In genomic region chr5:74975507-74975906, GRCm38 (mm10) we compare ENCODE assay signal across 14 mouse cellular contexts.
DNase-seq lines count a peak whose midpoint lies in the region; ATAC-seq and TF ChIP-seq lines count a peak whose summit lies in the region.
"Had no signal": no experiment of that assay in that cellular context is flagged by ENCODE, and none has a peak within 500 bp of the region (broad histone marks: within the 10 kb centered on the region; RNA-seq: fewer than 3 reads in every experiment).

No protein-coding gene starts in this region.

- no peak for DNase-seq in gastrocnemius, adult 2 months
- no peak for DNase-seq in gastrocnemius, adult 8-10 months (ENCODE audit: low spot score in 2 of 2)
- DNase-seq in intestine, embryonic 14.5 days (ENCODE audit: low spot score): no peak
- peak; percentile 49 for DNase-seq in lung, postnatal 0 days (ENCODE audit: low spot score)
- no peak for DNase-seq in lung, postnatal 14 days
- no peak for DNase-seq in cerebellum, adult 9-10 months
- no peak for DNase-seq in cerebellum, postnatal 36 days
- DNase-seq: thymus, adult 18-20 months had no signal

- H3K4me3 ChIP-seq in gastrocnemius, adult 2 months: no peak overlapping the region
- H3K4me3 ChIP-seq in intestine, embryonic 14.5 days (ENCODE audit: low read depth, low read length): no peak overlapping the region
- no peak overlapping the region for H3K4me3 ChIP-seq in intestine, postnatal 0 days (ENCODE audit: low read depth, low read length)
- no peak overlapping the region for H3K4me3 ChIP-seq in lung, postnatal 0 days (ENCODE audit: low read depth, low read length)
- H3K4me3 ChIP-seq: embryonic facial prominence, embryonic 15.5 days; forebrain, embryonic 12.5 days; hindbrain, embryonic 15.5 days had no signal

- intact Hi-C loops in gastrocnemius, adult 2 months (cut with DNase I): no loop called here

- no peak overlapping the region for H3K4me2 ChIP-seq in intestine, embryonic 14.5 days (ENCODE audit: low read length)
- no peak overlapping the region for H3K4me2 ChIP-seq in intestine, postnatal 0 days (replicated peaks; ENCODE audit: low read depth)
- H3K4me2 ChIP-seq in lung, postnatal 0 days (replicated peaks; ENCODE audit: low read depth, low read length): no peak overlapping the region
- H3K4me2 ChIP-seq: embryonic facial prominence, embryonic 15.5 days; forebrain, embryonic 12.5 days; hindbrain, embryonic 15.5 days; liver, embryonic 11.5 days had no signal

- H3K27me3 ChIP-seq in intestine, embryonic 14.5 days (replicated peaks; ENCODE audit: control insufficient read depth, insufficient read depth, low read length): no peaks in the 10 kb centered on the region
- no peaks in the 10 kb centered on the region for H3K27me3 ChIP-seq in intestine, postnatal 0 days (replicated peaks; ENCODE audit: control insufficient read depth, insufficient read depth, low read length)
- no peaks in the 10 kb centered on the region for H3K27me3 ChIP-seq in lung, postnatal 0 days (replicated peaks; ENCODE audit: insufficient read depth, low read length)
- H3K27me3 ChIP-seq: embryonic facial prominence, embryonic 15.5 days had no signal

- TF ChIP-seq EP300 in lung, postnatal 0 days (IDR thresholded peaks at IDR 0.05): no peak

- ATAC-seq in intestine, embryonic 14.5 days (replicated peaks; ENCODE audit: low FRiP score, low TSS enrichment, low read depth): no peak
- no peak for ATAC-seq in intestine, postnatal 0 days
- ATAC-seq in lung, postnatal 0 days: peak; percentile 3; the same call in 1 of the 2 replicates
- ATAC-seq: midbrain, embryonic 16.5 days had no signal

- H3K9me3 ChIP-seq in intestine, embryonic 14.5 days (ENCODE audit: control insufficient read depth, low read length): no peaks in the 10 kb centered on the region
- no peaks in the 10 kb centered on the region for H3K9me3 ChIP-seq in intestine, postnatal 0 days (ENCODE audit: control insufficient read depth)
- no peaks in the 10 kb centered on the region for H3K9me3 ChIP-seq in lung, postnatal 0 days (ENCODE audit: low read length)
- H3K9me3 ChIP-seq: embryonic facial prominence, embryonic 15.5 days; forebrain, embryonic 12.5 days; hindbrain, embryonic 15.5 days had no signal

- H3K9ac ChIP-seq in intestine, embryonic 14.5 days (ENCODE audit: low read length): no peak overlapping the region
- H3K9ac ChIP-seq in intestine, postnatal 0 days (ENCODE audit: low read depth, low read length): no peak overlapping the region
- no peak overlapping the region for H3K9ac ChIP-seq in lung, postnatal 0 days (replicated peaks; ENCODE audit: low read depth)
- H3K9ac ChIP-seq: embryonic facial prominence, embryonic 15.5 days; hindbrain, embryonic 15.5 days had no signal

- H3K36me3 ChIP-seq in intestine, embryonic 14.5 days (ENCODE audit: control insufficient read depth, insufficient read depth, low read length): no peaks in the 10 kb centered on the region
- H3K36me3 ChIP-seq in intestine, postnatal 0 days (ENCODE audit: control insufficient read depth, insufficient read depth): no peaks in the 10 kb centered on the region
- no peaks in the 10 kb centered on the region for H3K36me3 ChIP-seq in lung, postnatal 0 days (ENCODE audit: insufficient read depth, low read length)
- H3K36me3 ChIP-seq: embryonic facial prominence, embryonic 15.5 days; forebrain, embryonic 12.5 days; hindbrain, embryonic 15.5 days had no signal

- WGBS in intestine, embryonic 14.5 days: 90% methylated on average over 7 of the region's 7 CpGs
- 87% methylated on average over 7 of the region's 7 CpGs for WGBS in intestine, postnatal 0 days
- 63% methylated on average over 7 of the region's 7 CpGs for WGBS in lung, postnatal 0 days

- H3K27ac ChIP-seq in gastrocnemius, adult 2 months: peak overlapping the region; percentile 67
- 0 out of 2 replicates have a peak overlapping the region, but pooled peaks have one; percentile 76 for H3K27ac ChIP-seq in intestine, embryonic 14.5 days (ENCODE audit: low read depth)
- no peak overlapping the region for H3K27ac ChIP-seq in intestine, postnatal 0 days (ENCODE audit: low read depth, low read length)
- peak overlapping the region; percentile 23; the same call in 1 of the 2 replicates for H3K27ac ChIP-seq in lung, postnatal 0 days (ENCODE audit: low read length)
- H3K27ac ChIP-seq: forebrain, embryonic 12.5 days; hindbrain, embryonic 15.5 days had no signal

- no peak for TF ChIP-seq CTCF in gastrocnemius, adult 2 months (IDR thresholded peaks at IDR 0.05)
- TF ChIP-seq CTCF in intestine, postnatal 0 days (IDR thresholded peaks at IDR 0.05; ENCODE audit: low read depth): no peak
- no peak for TF ChIP-seq CTCF in lung, postnatal 0 days (IDR thresholded peaks at IDR 0.05)

- H3K4me1 ChIP-seq in intestine, embryonic 14.5 days (replicated peaks; ENCODE audit: control insufficient read depth, insufficient read depth, low read length): peaks cover 30% of the 10 kb centered on the region
- no peaks in the 10 kb centered on the region for H3K4me1 ChIP-seq in intestine, postnatal 0 days (replicated peaks; ENCODE audit: control insufficient read depth, insufficient read depth, low read length)
- peaks cover 9% of the 10 kb centered on the region; the same call in 1 of the 2 replicates for H3K4me1 ChIP-seq in lung, postnatal 0 days (ENCODE audit: insufficient read depth, low read depth, low read length)
